Comparison of ENCODE assay signal across 21 mouse cellular contexts in genomic region chr12:114301728-114302127, GRCm38 (mm10).
DNase-seq lines count a peak whose midpoint lies in the region; ATAC-seq and TF ChIP-seq lines count a peak whose summit lies in the region.
"Had no signal": no experiment of that assay in that cellular context is flagged by ENCODE, and none has a peak within 500 bp of the region (broad histone marks: within the 10 kb centered on the region; RNA-seq: fewer than 3 reads in every experiment).

No protein-coding gene starts in this region.

- no peak overlapping the region for H3K4me2 ChIP-seq in hindbrain, embryonic 11.5 days (replicated peaks; ENCODE audit: low read depth, low read length)
- H3K4me2 ChIP-seq: embryonic facial prominence, embryonic 15.5 days; forebrain, embryonic 15.5 days; heart, embryonic 13.5 days; hindbrain, embryonic 12.5 days had no signal

- H3K4me3 ChIP-seq in hindbrain, embryonic 11.5 days (ENCODE audit: low read depth, low read length), result no peak overlapping the region
- H3K4me3 ChIP-seq: embryonic facial prominence, embryonic 15.5 days; forebrain, embryonic 15.5 days; heart, embryonic 13.5 days; hindbrain, embryonic 12.5 days had no signal

- H3K27ac ChIP-seq in hindbrain, embryonic 11.5 days (ENCODE audit: low read depth, low read length), result no peak overlapping the region
- H3K27ac ChIP-seq: embryonic facial prominence, embryonic 15.5 days; forebrain, embryonic 15.5 days; heart, embryonic 13.5 days; hindbrain, embryonic 12.5 days had no signal

- H3K9me3 ChIP-seq in hindbrain, embryonic 11.5 days (ENCODE audit: control insufficient read depth, low read length), result peaks cover 2% of the 10 kb centered on the region; the same call in 1 of the 2 replicates

- DNase-seq in Patski (ENCODE audit: low read depth, low spot score), result no peak
- peak; percentile 15 for DNase-seq in induced T-regulatory cell, adult 2 months (ENCODE audit: low read depth)
- DNase-seq in splenic B cell, adult 2 months (ENCODE audit: low read depth, low spot score), result peak; percentile 18
- peak; percentile 67 for DNase-seq in thymus, postnatal 14 days
- no peak for DNase-seq in ovary, adult 18-20 months (ENCODE audit: low spot score)
- DNase-seq in right cerebral cortex, postnatal 4 days, result no peak
- DNase-seq in adrenal gland, postnatal 36 days, result no peak
- no peak for DNase-seq in hindbrain, embryonic 11.5 days (ENCODE audit: low spot score)
- DNase-seq: adrenal gland, postnatal 14 days; cerebellum, adult 2 months; cerebellum, postnatal 10 days; embryo, embryonic 11 days; gastrocnemius, postnatal 14 days; heart, adult 11 months; heart, postnatal 36 days had no signal

- H3K27me3 ChIP-seq in Patski, result no peaks in the 10 kb centered on the region
- H3K27me3 ChIP-seq in splenic B cell, adult 2 months (ENCODE audit: control insufficient read depth, insufficient read depth, low read length, poor library complexity, severe bottlenecking), result no peaks in the 10 kb centered on the region
- no peaks in the 10 kb centered on the region for H3K27me3 ChIP-seq in hindbrain, embryonic 11.5 days (ENCODE audit: control insufficient read depth, insufficient read depth, low read length)
- H3K27me3 ChIP-seq: embryonic facial prominence, embryonic 15.5 days; forebrain, embryonic 15.5 days; heart, embryonic 13.5 days; hindbrain, embryonic 12.5 days had no signal

- no peaks in the 10 kb centered on the region for H3K36me3 ChIP-seq in splenic B cell, adult 2 months (ENCODE audit: control insufficient read depth, insufficient read depth, low read length, poor library complexity, severe bottlenecking)
- no peaks in the 10 kb centered on the region for H3K36me3 ChIP-seq in hindbrain, embryonic 11.5 days (ENCODE audit: control insufficient read depth, insufficient read depth, low read length)
- H3K36me3 ChIP-seq: embryonic facial prominence, embryonic 15.5 days; forebrain, embryonic 15.5 days; heart, embryonic 13.5 days; hindbrain, embryonic 12.5 days had no signal

- no peak for ATAC-seq in Patski
- ATAC-seq in hindbrain, embryonic 11.5 days (ENCODE audit: low FRiP score), result no peak
- ATAC-seq: activated CD4-positive, CD25-positive, alpha-beta regulatory T cell, adult 4 months; forebrain, embryonic 15.5 days; hindbrain, embryonic 16.5 days had no signal

- no peak overlapping the region for H3K9ac ChIP-seq in hindbrain, embryonic 11.5 days (ENCODE audit: low read depth, low read length)
- H3K9ac ChIP-seq: embryonic facial prominence, embryonic 15.5 days; forebrain, embryonic 15.5 days; heart, embryonic 13.5 days; hindbrain, embryonic 12.5 days had no signal

- peak; percentile 29 for TF ChIP-seq CTCF in Patski (IDR thresholded peaks at IDR 0.05)

- in situ Hi-C loops in Patski (cut with MboI; ENCODE audit: low pct_unique_long_range_greater_than_20kb), result no loop called here

- CTCF ChIA-PET in Patski (lab: Charles Lee), result no interaction called here

- POLR2A ChIA-PET in Patski (lab: Charles Lee), result no interaction called here

- H3K4me1 ChIP-seq in hindbrain, embryonic 11.5 days (replicated peaks; ENCODE audit: control insufficient read depth, insufficient read depth, low read length), result no peaks in the 10 kb centered on the region
- H3K4me1 ChIP-seq: embryonic facial prominence, embryonic 15.5 days; forebrain, embryonic 15.5 days; heart, embryonic 13.5 days; hindbrain, embryonic 12.5 days had no signal

- WGBS in hindbrain, embryonic 11.5 days, result 84% methylated on average over 2 of the region's 2 CpGs

Comparison
In these comparisons a context has a peak if more than half of its experiments do, and no peak if none do; other contexts are left out.
1. DNase-seq: peak in induced T-regulatory cell, adult 2 months (single experiment), splenic B cell, adult 2 months (single experiment) and thymus, postnatal 14 days (single experiment); none in Patski (single experiment), ovary, adult 18-20 months (single experiment), right cerebral cortex, postnatal 4 days (single experiment), adrenal gland, postnatal 36 days (0 of 2) and hindbrain, embryonic 11.5 days (single experiment).